Comparison of ENCODE assay signal across 20 mouse cellular contexts in the genomic region with DNA sequence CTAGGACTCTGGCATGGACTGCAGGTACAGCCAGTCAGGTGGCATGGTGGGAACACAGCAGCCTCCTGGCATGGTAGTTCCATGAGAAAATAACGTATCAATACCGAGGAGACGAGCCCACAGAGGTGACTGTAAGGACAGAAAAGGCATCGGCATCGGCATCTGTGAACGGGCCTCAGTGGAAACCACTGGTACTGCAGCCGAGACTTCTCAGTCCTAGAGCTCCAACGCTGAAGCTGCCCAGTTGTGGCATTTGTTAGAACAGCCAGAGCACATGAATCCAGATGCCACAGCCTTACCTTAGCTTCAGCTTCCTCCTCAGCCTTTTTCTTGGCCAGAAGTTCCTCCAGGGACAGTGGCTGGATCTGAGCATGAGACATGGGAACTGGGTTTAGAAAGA. TPM values are rescaled to one million over a fixed set of nuclear protein-coding genes. Genes with fewer than 3 reads are reported as not detected.
DNase-seq lines count a peak whose midpoint lies in the region; ATAC-seq and TF ChIP-seq lines count a peak whose summit lies in the region.
"Had no signal": no experiment of that assay in that cellular context is flagged by ENCODE, and none has a peak within 500 bp of the region (broad histone marks: within the 10 kb centered on the region; RNA-seq: fewer than 3 reads in every experiment).

No protein-coding gene starts in this region.

- no peak overlapping the region for H3K4me2 ChIP-seq in lung, embryonic 14.5 days
- H3K4me2 ChIP-seq: embryonic facial prominence, embryonic 12.5 days; forebrain, embryonic 13.5 days; forebrain, embryonic 15.5 days had no signal

- H3K9me3 ChIP-seq in lung, embryonic 14.5 days (ENCODE audit: low read depth, low read length), result no peaks in the 10 kb centered on the region
- H3K9me3 ChIP-seq: embryonic facial prominence, embryonic 10.5 days; embryonic facial prominence, embryonic 12.5 days; forebrain, embryonic 13.5 days; forebrain, embryonic 15.5 days had no signal

- no peak overlapping the region for H3K9ac ChIP-seq in lung, embryonic 14.5 days
- H3K9ac ChIP-seq: embryonic facial prominence, embryonic 12.5 days; forebrain, embryonic 13.5 days; forebrain, embryonic 15.5 days; forebrain, postnatal 0 days had no signal

- no peak for TF ChIP-seq POLR2A in lung, adult 2 months (IDR thresholded peaks at IDR 0.05; ENCODE audit: borderline replicate concordance, extremely low read depth, low read depth, low read length)

- H3K4me3 ChIP-seq in left cerebral cortex, adult 2 months, result no peak overlapping the region
- H3K4me3 ChIP-seq in lung, embryonic 14.5 days (ENCODE audit: low read depth, low read length), result no peak overlapping the region
- H3K4me3 ChIP-seq in lung, adult 2 months (replicated peaks; ENCODE audit: extremely low read depth, low read depth, low read length), result no peak overlapping the region
- H3K4me3 ChIP-seq: embryonic facial prominence, embryonic 10.5 days; embryonic facial prominence, embryonic 12.5 days; forebrain, embryonic 13.5 days; forebrain, embryonic 15.5 days had no signal

- intact Hi-C loops in left cerebral cortex, adult 2 months (cut with DNase I), result no loop called here
- intact Hi-C loops in left cerebral cortex, postnatal 4 days (cut with DNase I), result no loop called here
- intact Hi-C loops in heart, postnatal 25 days (cut with DNase I), result no loop called here

- H3K27me3 ChIP-seq in lung, embryonic 14.5 days (ENCODE audit: insufficient read depth, low read length), result no peaks in the 10 kb centered on the region
- H3K27me3 ChIP-seq: embryonic facial prominence, embryonic 12.5 days; forebrain, embryonic 13.5 days; forebrain, embryonic 15.5 days had no signal

- no peak for DNase-seq in left cerebral cortex, adult 2 months (ENCODE audit: extremely low spot score in 1 of 2, low spot score in 2 of 2)
- DNase-seq in left cerebral cortex, postnatal 4 days, result no peak
- no peak for DNase-seq in lung, embryonic 14.5 days
- DNase-seq in lung, adult 2 months, result no peak
- no peak for DNase-seq in heart, postnatal 25 days (ENCODE audit: low spot score)
- DNase-seq: adrenal gland, adult 8-10 months; adrenal gland, postnatal 14 days; adrenal gland, postnatal 36 days; cerebellum, adult 11-12 months; cerebellum, adult 2 months; cerebellum, adult 9-10 months; cerebellum, postnatal 10 days; cerebellum, postnatal 25 days; forebrain, postnatal 0 days had no signal

- no peak overlapping the region for H3K27ac ChIP-seq in left cerebral cortex, adult 2 months
- no peak overlapping the region for H3K27ac ChIP-seq in lung, embryonic 14.5 days (ENCODE audit: low read depth)
- H3K27ac ChIP-seq: embryonic facial prominence, embryonic 10.5 days; embryonic facial prominence, embryonic 12.5 days; forebrain, embryonic 13.5 days; forebrain, embryonic 15.5 days had no signal

- WGBS in lung, embryonic 14.5 days, result 95% methylated on average over 8 of the region's 8 CpGs
- 96% methylated on average over 8 of the region's 8 CpGs for WGBS in lung, adult 2 months

- no peak for ATAC-seq in lung, embryonic 14.5 days (ENCODE audit: insufficient read depth)
- ATAC-seq: activated CD4-positive, CD25-positive, alpha-beta regulatory T cell, adult 4 months; forebrain, embryonic 13.5 days; forebrain, embryonic 15.5 days; forebrain, postnatal 0 days had no signal

- H3K36me3 ChIP-seq in lung, embryonic 14.5 days (ENCODE audit: insufficient read depth), result peaks cover 100% of the 10 kb centered on the region

- peak; percentile 36 for TF ChIP-seq CTCF in left cerebral cortex, adult 2 months (IDR thresholded peaks at IDR 0.05)
- TF ChIP-seq CTCF in lung, embryonic 14.5 days (IDR thresholded peaks at IDR 0.05; ENCODE audit: low read depth), result 0 out of 2 replicates have a peak, but pooled peaks have one; percentile 3
- TF ChIP-seq CTCF in lung, adult 2 months (IDR thresholded peaks at IDR 0.05; ENCODE audit: insufficient read depth, low read length), result no peak

- no peaks in the 10 kb centered on the region for H3K4me1 ChIP-seq in lung, embryonic 14.5 days (ENCODE audit: insufficient read depth)
- no peaks in the 10 kb centered on the region for H3K4me1 ChIP-seq in lung, adult 2 months (ENCODE audit: control insufficient read depth, insufficient read depth, low read length)
- H3K4me1 ChIP-seq: embryonic facial prominence, embryonic 10.5 days; embryonic facial prominence, embryonic 12.5 days; forebrain, embryonic 13.5 days; forebrain, embryonic 15.5 days had no signal

RNA-seq across cellular contexts. Expression of a gene that starts 10.5 kb away (rescaled TPM):
- 10 to 100 TPM; 84.4 to 90.2 TPM for total RNA-seq in left cerebral cortex, adult 2 months (2021)
- total RNA-seq in left cerebral cortex, postnatal 4 days (2021), result 10 to 100 TPM; 62.5 to 68.6 TPM
- 27.2 and 28.7 TPM in 2 replicates for polyA plus RNA-seq in lung, embryonic 14.5 days (2014; fragmentation: Nextera tagmentation; extraction: Ambion mirVana)
- 28.4 and 38.9 TPM in 2 replicates for polyA plus RNA-seq in lung, adult 2 months (2012; rRNA removed)
- 10 to 100 TPM; 43.5 to 52.8 TPM for total RNA-seq in heart, postnatal 25 days (2021)

RNA-seq across cellular contexts. Expression of a gene that starts 21.5 kb away (rescaled TPM):
- total RNA-seq in left cerebral cortex, adult 2 months (2021), result 100 to 1,000 TPM; 271 to 291 TPM
- 100 to 1,000 TPM; 213 to 226 TPM for total RNA-seq in left cerebral cortex, postnatal 4 days (2021)
- 24.6 and 28.9 TPM in 2 replicates for polyA plus RNA-seq in lung, embryonic 14.5 days (2014; fragmentation: Nextera tagmentation; extraction: Ambion mirVana)
- polyA plus RNA-seq in lung, adult 2 months (2012; rRNA removed), result 34.1 and 37.1 TPM in 2 replicates
- 1 to 10 TPM; 4.1 TPM for total RNA-seq in heart, postnatal 25 days (2021)

RNA-seq across cellular contexts. Expression of a gene that starts 25.1 kb away (rescaled TPM):
- total RNA-seq in left cerebral cortex, adult 2 months (2021), result 10 to 100 TPM; 27.4 to 27.7 TPM
- 10 to 100 TPM; 46.5 to 49.7 TPM for total RNA-seq in left cerebral cortex, postnatal 4 days (2021)
- polyA plus RNA-seq in lung, embryonic 14.5 days (2014; fragmentation: Nextera tagmentation; extraction: Ambion mirVana), result 0.57 and 0.67 TPM in 2 replicates
- 19.6 and 23.6 TPM in 2 replicates for polyA plus RNA-seq in lung, adult 2 months (2012; rRNA removed)
- total RNA-seq in heart, postnatal 25 days (2021), result 1 to 10 TPM; 1.3 to 1.5 TPM

RNA-seq across cellular contexts. Expression of a gene that starts 42.3 kb away (rescaled TPM):
- 10 to 100 TPM; 52.7 to 57.4 TPM for total RNA-seq in left cerebral cortex, adult 2 months (2021)
- total RNA-seq in left cerebral cortex, postnatal 4 days (2021), result 10 to 100 TPM; 55.1 to 56.6 TPM
- 20.5 and 21.8 TPM in 2 replicates for polyA plus RNA-seq in lung, embryonic 14.5 days (2014; fragmentation: Nextera tagmentation; extraction: Ambion mirVana)
- 52.3 and 62.8 TPM in 2 replicates for polyA plus RNA-seq in lung, adult 2 months (2012; rRNA removed)
- total RNA-seq in heart, postnatal 25 days (2021), result 100 to 1,000 TPM; 188 to 238 TPM

RNA-seq across cellular contexts. Expression of a gene that starts 55.8 kb away (rescaled TPM):
- 10 to 100 TPM; 11.2 TPM for total RNA-seq in left cerebral cortex, adult 2 months (2021)
- 10 to 100 TPM in 1 of 2 experiments, 1 to 10 TPM in 1; 9.9 to 10.3 TPM for total RNA-seq in left cerebral cortex, postnatal 4 days (2021)
- 0.28 and 1.1 TPM in 2 replicates for polyA plus RNA-seq in lung, embryonic 14.5 days (2014; fragmentation: Nextera tagmentation; extraction: Ambion mirVana)
- polyA plus RNA-seq in lung, adult 2 months (2012; rRNA removed), result 3.1 and 3.6 TPM in 2 replicates
- under 1 TPM in 1 of 2 experiments, not detected in 1; 0.18 TPM for total RNA-seq in heart, postnatal 25 days (2021)
- total RNA-seq: MEL had no signal

Comparison
In these comparisons a context has a peak if more than half of its experiments do, and no peak if none do; other contexts are left out.
1. RNA of a gene that starts 21.5 kb away (total RNA-seq): 271 to 291 TPM in left cerebral cortex, adult 2 months and 213 to 226 TPM in left cerebral cortex, postnatal 4 days; 4.1 TPM in heart, postnatal 25 days; every median in the first group is over 10 times any median in the second.
2. RNA of a gene that starts 25.1 kb away (total RNA-seq): 46.5 to 49.7 TPM in left cerebral cortex, postnatal 4 days and 27.4 to 27.7 TPM in left cerebral cortex, adult 2 months; 1.3 to 1.5 TPM in heart, postnatal 25 days; every median in the first group is over 10 times any median in the second.